Mouse (Mus musculus) neutrophil, adult 83 days (primary cell): ENCODE measurements around the gene Tssk1. TPM values are rescaled to one million over a fixed set of nuclear protein-coding genes. Genes with fewer than 3 reads are reported as not detected.

ENCODE experiments used
- total RNA-seq, 2 experiments: library from RNA; stranded (reverse); gene quantifications; one replicate each; pipeline ENCODE4 v1.2.4; 2023

Gene Tssk1
- total RNA-seq = not detected

GRCm38 (mm10) chr16:17893923-17894322 is at the start of gene Tssk1:
Gene Tssk1 (plus strand): TSS chr16:17894223.

GRCm38 (mm10) chr16:17891567-17891959 is 2.5 kb upstream of the Tssk1 start, which contains the start of gene Gm20518:
Gene Gm20518 (minus strand): TSS chr16:17891671.

GRCm38 (mm10) chr16:17898462-17898861 is 4.4 kb downstream of the Tssk1 start, which contains the start of the genes Dgcr2 and Tssk2:
Gene Dgcr2 (minus strand): TSS chr16:17898562.
Gene Tssk2 (plus strand): TSS chr16:17898637.

GRCm38 (mm10) chr16:17911052-17911595 is 17.1 kb downstream of the Tssk1 start, which contains the start of gene Ess2:
Gene Ess2 (minus strand): TSS chr16:17911348.

GRCm38 (mm10) chr16:17914307-17915249 is 20.6 kb downstream of the Tssk1 start, which contains the start of gene Gsc2:
Gene Gsc2 (minus strand): TSS chr16:17915059.

GRCm38 (mm10) chr16:17928087-17928580 is 34.1 kb downstream of the Tssk1 start, which contains the start of gene Slc25a1:
Gene Slc25a1 (minus strand): TSS chr16:17928219.

Other genes with a start within 250 kb of the Tssk1 start
- 1 to 10 TPM; 1.0 to 1.5 TPM for gene Ccdc74a, start 247.8 kb upstream of the Tssk1 start, total RNA-seq
- gene Med15, start 161.3 kb upstream of the Tssk1 start, total RNA-seq = 10 to 100 TPM; 72.6 to 88.4 TPM
- 10 to 100 TPM; 12.4 to 15.8 TPM for gene Klhl22, start 134.6 kb upstream of the Tssk1 start, total RNA-seq
- gene Scarf2, start 96.9 kb upstream of the Tssk1 start, total RNA-seq = under 1 TPM; 0.31 to 0.59 TPM
- not detected for gene B830017H08Rik, start 61.1 kb upstream of the Tssk1 start, total RNA-seq
- gene Car15, start 55.9 kb upstream of the Tssk1 start, total RNA-seq = 1 to 10 TPM; 3.7 to 6.8 TPM
- gene Gm20518, start 2.6 kb upstream of the Tssk1 start, total RNA-seq = under 1 TPM; 0.33 to 0.73 TPM
- 10 to 100 TPM; 40.7 to 40.8 TPM for gene Dgcr2, start 4.3 kb downstream of the Tssk1 start, total RNA-seq
- gene Tssk2, start 4.4 kb downstream of the Tssk1 start, total RNA-seq = not detected
- gene Ess2, start 17.1 kb downstream of the Tssk1 start, total RNA-seq = 10 to 100 TPM; 19.6 to 19.9 TPM
- not detected for gene Gsc2, start 20.8 kb downstream of the Tssk1 start, total RNA-seq
- gene Slc25a1, start 34.0 kb downstream of the Tssk1 start, total RNA-seq = 10 to 100 TPM; 16.1 to 18.1 TPM
- 1 to 10 TPM in 1 of 2 experiments, not detected in 1; 1.5 TPM for gene Vpreb2, start 86.2 kb downstream of the Tssk1 start, total RNA-seq
- 1 to 10 TPM; 6.6 to 8.2 TPM for gene Dgcr6, start 158.6 kb downstream of the Tssk1 start, total RNA-seq
- 10 to 100 TPM in 1 of 2 experiments, 1 to 10 TPM in 1; 9.4 to 10.1 TPM for gene Prodh, start 196.0 kb downstream of the Tssk1 start, total RNA-seq
- under 1 TPM; 0.53 to 0.62 TPM for gene Rtn4r, start 233.4 kb downstream of the Tssk1 start, total RNA-seq